Mouse (Mus musculus): ENCODE results near the gene Pde4a.

- TF ChIP-seq CTCF (IDR thresholded peaks at IDR 0.05; ENCODE audit: insufficient read depth, low read length) (no peak), POLR2A (IDR thresholded peaks at IDR 0.05; ENCODE audit: borderline replicate concordance, extremely low read depth, low read depth, low read length) (no peak)
Measured at GRCm38 (mm10) chr9:21153331-21153730, 12.2 kb upstream of the Pde4a start.

All from lung, adult 2 months (tissue).